Mouse (Mus musculus) spleen, embryonic (tissue): ENCODE results near the gene Rarres1.

Experiments used
- CTCF ChIA-PET: fragments of 350-600 bp; sonication (Branson Sonifier 250); formaldehyde crosslinking; loops from one replicate; lab custom pipeline; 2022; lab: Charles Lee

Gene Rarres1

DNA sequence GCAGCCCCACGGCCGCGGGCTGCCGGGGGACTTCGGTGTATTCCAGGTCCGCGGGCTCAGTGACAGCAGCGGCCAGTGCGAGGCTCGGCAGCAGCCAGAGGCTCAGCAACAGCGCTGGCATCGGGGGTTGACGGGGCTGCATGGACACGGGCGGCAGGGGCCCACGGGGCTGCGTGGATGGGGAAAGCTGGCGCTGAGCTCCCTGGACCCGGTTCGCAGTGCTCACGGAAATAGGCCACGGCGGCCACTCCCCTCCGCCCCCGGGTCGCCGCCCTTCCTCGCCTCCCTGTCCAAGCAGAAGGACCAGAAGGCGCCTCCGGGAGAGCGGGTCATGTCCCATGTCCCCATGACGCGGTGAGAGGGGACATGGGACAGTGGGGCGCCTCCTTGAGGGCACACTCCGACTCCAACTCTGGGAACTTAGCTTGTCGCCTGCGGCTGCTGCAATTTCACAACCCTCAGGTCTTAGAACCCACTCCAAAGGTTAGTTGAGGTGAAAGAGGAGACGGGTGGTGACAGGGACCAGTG is at the start of gene Rarres1:
Rarres1 (minus strand) TSS at position 250 of the 528 bp plus-strand sequence.
- CTCF ChIA-PET = interaction anchor here (1.1 to 1.2 kb wide), 2 partner anchors 10 to 85 kb away, joined by 3 to 6 read pairs; partner anchors contain the start of gene Gfm1

DNA sequence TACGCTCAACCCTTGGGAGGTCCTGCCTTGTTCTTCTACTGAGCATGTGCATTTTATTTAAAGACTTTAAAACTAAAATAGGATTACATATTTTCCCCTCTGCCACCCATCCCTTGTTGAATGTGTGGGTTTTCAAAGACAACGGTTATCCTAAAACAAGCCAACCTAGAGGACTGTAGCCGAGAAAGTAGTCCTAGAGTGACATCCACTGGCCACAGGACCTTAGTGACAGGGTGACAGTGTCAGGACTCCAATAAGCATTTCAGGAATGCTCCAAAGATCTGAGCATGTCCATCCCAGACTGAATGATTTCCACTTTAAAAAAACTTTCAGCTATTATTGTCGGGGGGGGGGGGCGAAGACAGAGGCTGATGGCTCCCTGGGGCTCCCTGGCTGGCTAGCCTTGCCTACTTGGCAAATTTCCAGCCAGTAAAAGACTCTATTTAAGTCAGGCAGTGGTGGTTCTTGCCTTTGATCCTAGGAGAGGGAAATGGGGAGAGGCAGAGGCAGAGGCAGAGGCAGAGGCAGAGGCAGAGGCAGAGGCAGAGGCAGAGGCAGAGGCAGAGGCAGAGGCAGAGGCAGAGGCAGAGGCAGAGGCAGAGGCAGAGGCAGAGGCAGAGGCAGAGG is 49.5 kb upstream of the Rarres1 start:
- CTCF ChIA-PET = interaction anchor here (0.6 to 1.2 kb wide), 3 partner anchors 48 to 53 kb away, joined by 4 to 8 read pairs (median 5); no protein-coding TSS in a partner anchor

DNA sequence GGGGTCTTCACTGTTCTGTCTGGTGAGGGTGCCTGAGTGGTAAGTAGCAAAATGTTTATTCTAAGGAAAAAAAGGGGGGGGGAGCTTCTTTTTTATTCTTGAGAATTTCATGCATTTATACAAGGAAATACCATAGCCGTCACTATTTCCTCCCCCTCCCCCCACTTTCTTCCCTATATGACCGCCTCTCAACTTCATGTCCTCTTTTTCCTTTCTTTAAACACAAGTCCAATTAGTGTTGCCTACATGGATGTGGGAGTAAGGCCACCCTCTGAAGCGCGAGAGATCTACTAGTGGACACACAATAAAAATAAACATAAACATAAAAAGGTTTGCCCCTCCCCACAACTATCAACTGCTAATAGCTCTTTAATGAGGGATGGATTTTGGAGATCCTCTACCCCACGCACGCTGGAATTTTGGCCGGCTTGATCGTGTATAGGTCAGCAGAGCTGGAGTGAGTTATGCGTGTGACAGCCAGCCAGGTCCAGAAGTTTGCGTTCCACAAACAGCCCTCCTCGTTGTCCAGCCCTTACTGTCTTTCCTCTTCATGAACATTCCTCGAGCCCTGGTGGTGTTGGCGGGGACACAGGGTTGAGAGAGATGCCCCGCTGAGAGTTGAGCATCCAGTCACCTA is 42.5 kb upstream of the Rarres1 start:
- CTCF ChIA-PET = interaction anchor here (1.1 kb wide), 1 partner anchor 45 kb away, joined by 4 read pairs; no protein-coding TSS in a partner anchor

DNA sequence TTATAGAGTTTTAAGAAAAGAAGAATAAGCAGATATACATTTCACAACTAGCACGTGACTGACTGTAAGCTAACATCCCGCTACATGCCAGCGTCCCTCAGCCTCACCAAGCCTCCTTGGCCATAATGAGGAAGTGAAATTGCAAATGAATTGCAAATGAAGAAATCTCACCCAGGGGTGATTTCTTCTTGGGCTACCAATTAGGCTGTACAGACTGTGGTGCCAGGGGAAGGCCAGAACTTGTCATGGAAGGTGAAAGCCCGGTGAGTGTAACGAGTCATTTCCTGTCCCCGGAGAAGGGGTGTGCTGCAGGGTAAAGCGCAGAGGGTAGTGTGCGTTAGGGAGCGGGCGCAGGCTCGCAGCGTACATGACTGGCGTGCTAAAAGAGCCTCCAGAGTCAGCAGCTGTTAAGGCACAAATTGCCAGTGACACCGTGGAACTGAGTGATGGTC is 41.9 kb upstream of the Rarres1 start:
- CTCF ChIA-PET = interaction anchor here (1.1 kb wide), 1 partner anchor 44 kb away, joined by 4 read pairs; no protein-coding TSS in a partner anchor

DNA sequence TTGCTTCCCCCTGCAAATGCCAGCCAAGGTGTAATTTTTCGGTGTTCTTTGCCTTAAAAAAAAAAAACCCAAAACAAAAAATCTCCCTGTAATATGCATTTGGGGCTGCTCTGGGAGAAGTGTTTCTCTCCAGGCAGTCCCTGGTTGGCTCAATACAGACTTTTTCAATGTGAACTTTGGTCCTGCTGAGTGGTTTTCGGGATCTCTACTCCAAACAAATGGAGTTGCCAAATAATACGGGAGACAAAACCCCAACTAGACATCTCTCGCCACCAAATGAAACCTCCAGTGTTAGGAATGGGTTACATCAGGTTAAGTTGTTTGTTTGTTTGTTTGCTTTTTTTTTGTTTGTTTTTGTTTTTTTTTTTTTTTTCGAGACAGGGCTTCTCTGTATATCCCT is 39.9 kb upstream of the Rarres1 start:
- CTCF ChIA-PET = interaction anchor here (0.7 kb wide), 1 partner anchor 32 kb away, joined by 3 read pairs; no protein-coding TSS in a partner anchor

DNA sequence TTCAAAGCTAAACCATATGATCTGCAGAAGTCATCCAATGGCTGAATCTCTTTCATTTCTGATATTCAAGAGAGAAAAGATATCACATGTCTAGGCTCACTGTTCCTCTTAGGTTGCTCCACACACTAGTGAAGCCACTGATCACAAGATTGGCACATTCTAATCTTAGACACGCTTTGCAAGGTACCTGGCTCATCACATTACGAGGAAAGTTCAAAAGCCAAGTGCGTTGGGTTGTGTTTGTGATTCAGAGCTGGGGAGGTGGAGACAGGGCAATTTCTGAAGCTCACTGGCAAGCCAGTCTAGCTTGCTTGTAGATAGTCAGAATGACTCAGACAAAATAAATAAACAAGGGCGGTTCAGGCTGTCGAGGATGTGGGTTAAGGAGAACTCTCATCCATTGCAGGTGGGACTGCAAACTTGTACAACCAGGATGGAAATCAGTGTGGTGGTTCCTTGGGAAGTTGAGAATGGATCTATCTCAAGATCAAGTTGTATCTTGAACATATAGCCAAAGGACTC is 38.7 kb upstream of the Rarres1 start:
- CTCF ChIA-PET = interaction anchor here (0.6 kb wide), 1 partner anchor 51 kb away, joined by 7 read pairs; no protein-coding TSS in a partner anchor

DNA sequence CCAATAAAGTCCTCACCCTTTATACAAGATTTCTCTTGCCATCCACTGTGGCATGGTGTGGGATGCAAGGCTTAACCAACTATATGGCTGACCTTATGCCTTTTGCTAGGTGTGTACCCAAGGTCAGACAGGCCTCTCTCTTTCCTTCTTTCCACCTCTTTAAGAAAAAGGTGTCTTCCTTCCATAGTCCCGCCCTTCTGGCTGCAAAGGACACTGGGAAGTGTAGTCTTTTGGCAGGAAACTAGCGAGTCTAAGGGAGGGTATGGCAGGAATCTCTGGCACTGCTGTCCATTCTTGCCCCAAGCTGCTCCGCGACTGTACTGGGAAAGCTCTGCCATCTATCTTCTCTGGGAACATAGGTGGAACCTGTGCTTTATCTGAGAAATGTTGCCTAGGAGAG is 38.0 kb upstream of the Rarres1 start:
- CTCF ChIA-PET = no interaction called here

DNA sequence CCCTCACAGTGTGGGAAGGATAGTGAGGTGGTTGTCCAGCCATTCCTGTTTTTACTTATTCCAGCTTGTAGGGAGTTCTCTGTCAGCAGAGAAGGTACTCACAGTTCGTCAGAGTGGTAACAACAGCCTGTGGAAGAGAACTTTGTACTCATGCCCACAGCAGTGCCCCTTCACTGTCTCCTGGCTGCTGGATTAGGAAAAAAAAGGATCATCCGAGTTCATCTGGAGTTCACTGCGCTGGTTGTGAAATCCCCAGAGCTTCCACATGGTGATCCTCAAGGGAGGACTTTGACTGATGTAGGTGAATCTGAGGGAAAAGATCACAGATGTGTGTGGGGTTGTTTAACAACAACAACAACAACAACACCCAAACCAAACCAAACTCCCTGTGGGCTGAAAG is 35.9 kb upstream of the Rarres1 start:
- CTCF ChIA-PET = no interaction called here

DNA sequence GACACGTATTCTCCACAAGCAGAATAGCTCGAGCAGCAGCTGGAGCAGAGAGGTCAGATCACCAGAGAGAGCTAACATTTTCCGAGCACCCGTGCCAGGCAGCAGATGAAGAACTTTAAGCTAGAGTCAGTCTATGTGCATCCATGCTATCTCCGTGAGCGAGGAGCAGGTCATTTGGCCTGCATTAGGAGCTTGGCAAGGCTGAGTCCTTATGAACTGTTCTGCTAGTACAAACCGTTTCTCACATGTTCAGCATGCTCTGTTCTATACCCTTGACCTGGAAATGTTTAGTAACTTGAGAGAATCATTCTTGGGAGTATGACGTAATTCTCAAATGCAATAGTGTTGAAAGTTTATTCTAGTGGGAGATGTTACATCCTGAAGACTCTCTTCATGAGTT is 28.3 kb upstream of the Rarres1 start:
- CTCF ChIA-PET = no interaction called here

DNA sequence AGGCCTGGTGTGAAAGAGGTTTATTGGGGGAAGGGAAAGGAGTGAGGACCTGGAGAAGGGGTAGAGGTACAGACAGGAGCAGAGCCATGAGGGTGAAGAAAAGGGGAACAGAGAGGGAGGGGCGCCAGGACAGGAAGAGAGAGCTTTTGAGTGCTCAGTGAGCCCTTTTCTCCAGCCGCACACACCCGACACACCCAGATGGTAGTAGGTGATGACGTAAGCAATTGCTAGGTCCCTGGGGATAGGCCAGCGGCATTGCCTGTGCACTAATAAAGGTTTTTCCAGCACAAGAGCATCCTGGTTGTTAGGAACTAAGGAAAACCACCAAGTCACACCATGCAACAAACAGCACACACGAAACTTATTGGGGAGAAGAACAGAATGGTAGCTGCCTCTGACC is 9.4 kb upstream of the Rarres1 start:
- CTCF ChIA-PET = interaction anchor here (1.3 kb wide), 1 partner anchor 9 kb away, joined by 3 read pairs; the partner anchor contains the start of gene Rarres1

DNA sequence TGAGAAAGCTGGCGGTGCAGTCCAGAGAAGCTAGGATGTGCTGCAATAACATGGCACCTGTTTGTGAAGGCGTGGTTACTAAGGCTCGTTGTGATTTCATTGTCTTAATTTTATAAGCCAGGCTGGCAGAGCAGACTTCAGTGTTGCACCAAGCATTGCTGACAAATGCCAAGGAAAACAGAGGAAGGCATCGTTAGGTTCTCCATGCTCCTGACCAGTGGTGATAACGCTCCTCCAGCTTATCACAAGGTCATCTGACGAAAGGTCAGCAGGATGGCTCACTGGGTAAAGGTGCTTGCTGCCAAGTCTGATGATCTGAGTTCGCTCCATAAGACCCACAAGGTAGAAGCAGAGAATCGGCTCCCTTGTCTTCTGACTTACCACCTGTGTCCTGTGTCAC is 7.4 kb upstream of the Rarres1 start:
- CTCF ChIA-PET = no interaction called here

DNA sequence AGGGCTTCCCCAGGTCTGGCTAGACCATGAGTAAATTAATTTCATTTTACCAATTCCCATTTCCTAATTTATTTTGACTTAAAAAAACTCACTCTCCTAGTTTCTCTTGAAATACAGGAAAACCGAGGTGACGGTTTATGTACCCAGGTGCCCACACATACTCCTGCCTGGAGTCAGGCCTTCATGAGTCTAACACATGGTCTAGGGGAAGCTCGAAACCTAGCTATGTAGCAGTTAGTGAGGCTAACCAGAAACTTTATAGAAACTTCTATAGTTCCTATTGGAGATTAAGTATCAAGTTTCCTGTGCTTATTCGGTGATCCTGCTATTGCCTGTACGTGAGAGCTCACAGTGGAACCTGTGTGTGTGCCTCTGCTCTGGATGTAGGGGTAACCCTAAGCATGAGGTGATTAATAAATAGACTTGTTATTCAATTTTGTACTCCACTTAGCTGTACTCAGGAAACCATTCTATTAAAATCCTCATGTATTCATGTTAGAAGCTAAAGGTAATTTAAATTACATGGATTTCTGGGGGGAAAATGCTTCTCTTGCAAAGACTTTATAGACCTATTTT is 5.3 kb upstream of the Rarres1 start:
- CTCF ChIA-PET = no interaction called here

DNA sequence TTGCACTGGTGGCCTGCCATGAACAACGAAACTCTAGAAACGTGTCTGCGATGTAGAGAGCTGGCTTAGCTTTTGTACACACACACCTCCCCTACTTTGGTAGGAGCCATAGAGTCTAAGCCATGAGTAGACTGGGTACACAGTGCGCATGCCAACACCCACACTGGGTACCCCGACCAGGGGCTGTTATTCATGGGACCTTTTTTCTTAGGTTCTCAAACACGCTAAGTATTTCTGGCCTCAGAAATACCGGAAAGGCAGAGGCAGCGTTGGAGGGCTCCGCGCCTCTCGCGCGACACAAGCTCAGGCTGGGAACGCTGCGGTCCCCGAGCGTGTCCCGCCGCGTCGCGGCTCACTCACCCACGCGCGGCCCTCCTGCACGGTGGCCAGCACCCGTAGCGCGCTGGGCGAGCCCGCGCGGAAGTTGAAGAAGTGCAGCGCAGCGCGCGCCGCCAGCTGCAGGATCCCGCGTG is 486 bp downstream of the Rarres1 start:
- CTCF ChIA-PET = interaction anchor here (1.1 to 1.2 kb wide), 2 partner anchors 10 to 85 kb away, joined by 3 to 6 read pairs; partner anchors contain the start of gene Gfm1

DNA sequence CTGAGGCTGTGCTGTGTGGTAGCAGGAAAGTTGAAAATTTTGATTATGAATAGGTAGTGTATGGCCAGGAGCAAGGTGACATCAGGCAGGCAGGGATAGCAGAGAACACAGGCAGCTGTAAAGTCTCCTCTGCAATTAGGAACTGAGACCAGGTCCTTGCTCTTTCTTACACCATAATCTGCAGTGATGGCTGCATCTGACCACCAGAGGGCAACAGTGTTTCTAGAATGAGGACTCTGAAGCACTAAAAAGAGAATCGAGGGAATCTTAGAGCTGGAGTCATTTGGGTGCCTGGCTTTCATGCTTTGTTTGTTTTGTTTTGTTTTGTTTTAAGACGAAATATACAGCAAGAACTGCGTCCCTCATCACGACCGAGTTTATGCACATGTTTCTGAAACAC is 2.5 kb downstream of the Rarres1 start:
- CTCF ChIA-PET = interaction anchor here (0.6 to 1.5 kb wide), 5 partner anchors 45 to 1530 kb away, joined by 3 to 12 read pairs (median 4); no protein-coding TSS in a partner anchor

DNA sequence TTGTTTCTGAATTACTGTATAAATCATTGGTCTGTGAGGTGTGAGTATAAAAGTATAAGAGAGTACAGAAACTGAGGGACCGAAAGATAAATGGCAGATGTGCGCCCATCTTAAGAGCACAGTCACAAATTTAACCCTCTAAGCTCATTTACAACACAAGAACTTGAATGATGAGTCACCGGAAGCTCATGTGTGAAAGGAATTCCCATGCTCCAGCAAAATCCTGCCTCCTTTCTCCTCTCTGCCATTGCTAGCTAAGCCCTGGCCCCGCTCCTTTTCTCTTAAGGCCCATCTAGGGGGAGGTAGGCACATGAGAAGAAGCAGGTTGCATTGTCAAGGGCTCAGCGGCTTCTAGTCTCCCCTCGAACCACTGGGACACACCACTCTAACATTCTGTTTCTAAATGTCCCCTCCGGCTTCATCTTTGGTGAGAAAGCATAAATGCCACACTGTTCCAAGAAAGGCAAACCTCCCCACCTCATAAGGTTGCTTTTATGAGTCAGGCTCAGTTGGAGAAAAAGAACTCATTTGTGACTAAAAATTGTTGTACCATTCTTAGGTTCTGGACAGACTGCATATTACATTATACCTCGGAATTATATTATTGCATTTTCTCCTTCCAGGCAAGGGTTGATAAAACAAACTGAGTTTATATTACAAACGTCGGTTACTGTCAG is 7.0 kb downstream of the Rarres1 start:
- CTCF ChIA-PET = no interaction called here

DNA sequence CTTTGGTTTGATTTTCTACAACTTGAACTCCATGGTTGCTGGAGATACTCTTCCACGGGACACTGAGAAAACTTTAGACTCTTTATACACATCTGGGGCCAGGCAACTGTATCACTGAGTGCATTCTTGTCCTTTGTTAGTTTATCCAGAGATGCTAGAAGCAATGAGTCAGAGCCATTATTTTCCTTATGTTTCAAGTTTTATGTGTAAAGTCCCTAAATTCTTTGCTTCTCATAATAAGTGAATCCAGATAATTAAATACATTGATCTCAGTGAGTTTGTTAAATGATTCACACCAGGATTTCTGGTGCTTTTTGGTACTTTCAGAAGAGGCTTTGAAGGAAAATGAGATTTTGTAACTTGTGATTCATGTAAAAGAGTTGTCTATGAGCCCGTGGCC is 10.0 kb downstream of the Rarres1 start:
- CTCF ChIA-PET = no interaction called here

DNA sequence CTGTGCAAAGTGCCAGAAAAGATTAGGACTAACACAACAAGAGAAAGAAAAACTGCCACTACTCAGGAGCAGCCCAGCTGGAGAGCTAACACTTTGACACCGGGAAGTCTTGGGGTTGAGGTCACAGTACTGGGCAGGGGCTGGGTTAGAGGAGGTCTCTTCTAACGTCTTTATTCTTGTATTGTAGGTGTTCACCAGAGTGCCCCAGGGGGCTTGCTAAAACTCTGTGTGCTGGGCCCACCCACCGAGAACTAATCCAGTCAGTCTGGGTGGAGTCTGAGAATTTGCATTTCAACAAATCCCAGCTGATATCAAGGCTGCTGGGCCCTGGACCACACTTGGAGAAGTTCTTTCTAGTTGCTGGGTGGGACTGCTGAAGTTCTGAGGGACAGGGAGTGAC is 11.4 kb downstream of the Rarres1 start:
- CTCF ChIA-PET = no interaction called here

DNA sequence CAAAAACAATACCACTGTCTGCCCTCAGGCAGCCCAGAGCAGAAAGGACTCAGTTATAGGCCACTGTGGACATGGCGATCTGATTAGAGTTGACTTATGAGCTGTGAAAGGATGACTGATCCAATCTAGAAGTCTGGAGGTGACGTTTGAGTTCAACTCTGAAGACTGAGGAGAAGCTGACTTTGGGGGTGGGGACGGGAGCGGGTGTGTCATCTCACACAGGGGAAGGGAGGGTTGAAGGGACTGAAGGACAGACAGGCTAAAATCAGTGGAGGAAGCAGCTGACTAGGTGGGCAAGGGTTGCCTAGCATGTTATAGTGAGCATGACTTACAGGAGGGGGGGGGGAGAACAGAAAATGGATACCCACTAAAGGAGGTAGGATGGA is 15.9 kb downstream of the Rarres1 start:
- CTCF ChIA-PET = no interaction called here

DNA sequence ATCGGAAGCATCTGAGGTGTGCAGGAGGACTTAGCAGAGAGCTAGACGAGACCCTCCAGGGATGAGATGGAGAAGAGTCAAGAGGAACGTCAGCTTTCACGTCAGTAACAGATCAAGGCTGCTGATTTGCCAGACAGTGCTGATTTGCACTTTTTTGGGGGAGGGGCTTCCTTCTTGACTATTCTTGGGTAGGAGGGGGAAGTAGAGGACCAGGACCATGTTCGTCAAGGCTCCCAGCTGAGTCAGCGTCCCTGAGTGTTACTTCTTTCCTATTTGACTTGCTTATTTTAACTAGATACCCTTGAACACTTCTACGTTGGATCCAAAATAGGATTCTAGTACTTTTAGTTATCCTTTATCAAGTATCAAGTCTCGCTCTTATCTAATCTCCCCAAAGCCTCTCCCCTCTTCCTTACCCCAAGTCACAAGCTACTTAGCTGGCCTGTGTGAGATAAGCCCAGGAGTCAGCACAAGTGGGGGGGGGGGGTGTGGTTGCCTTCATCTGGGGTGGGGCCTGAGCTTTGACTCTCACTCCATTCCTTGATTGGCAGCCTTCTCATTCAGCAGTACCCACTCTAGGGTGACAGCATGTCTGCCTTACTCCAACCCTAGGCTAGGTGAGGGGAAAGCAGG is 16.4 kb downstream of the Rarres1 start:
- CTCF ChIA-PET = no interaction called here

DNA sequence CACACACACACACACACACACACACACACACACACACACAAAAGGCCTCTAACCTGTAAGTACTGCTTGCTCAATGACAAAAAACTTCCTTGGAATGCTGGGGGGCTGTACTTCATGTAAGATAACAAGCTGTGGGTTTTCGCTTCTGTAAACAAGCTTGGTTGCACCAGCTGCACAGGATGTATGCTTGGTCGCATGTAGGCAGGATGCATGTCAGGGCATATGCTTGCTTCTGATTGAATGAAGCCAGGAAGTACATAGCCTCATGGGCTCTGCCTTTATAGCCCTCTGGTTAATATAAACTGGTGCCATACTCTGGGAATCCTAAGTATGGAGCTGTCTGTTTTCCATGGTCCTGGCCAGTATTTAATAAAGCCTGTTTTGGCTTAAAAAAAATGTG is 17.3 kb downstream of the Rarres1 start:
- CTCF ChIA-PET = no interaction called here

DNA sequence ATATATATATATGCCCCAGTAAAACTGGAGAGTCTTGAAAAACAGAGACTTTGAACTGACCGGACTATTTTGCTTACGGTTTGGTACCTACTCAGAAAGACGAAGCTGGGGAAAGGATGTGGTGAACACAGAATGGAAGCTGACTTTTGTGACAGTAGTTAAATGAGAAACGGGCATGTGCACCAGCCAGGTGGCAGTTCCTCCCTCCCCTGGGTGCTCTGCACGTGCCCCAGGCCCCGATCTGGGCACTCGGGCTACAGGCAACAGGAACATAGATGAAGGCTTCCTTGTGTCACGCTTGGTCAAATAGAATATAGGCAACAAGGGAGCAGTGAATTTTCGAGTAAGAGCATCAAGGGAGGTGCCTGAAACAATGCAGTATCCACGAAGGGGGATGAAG is 19.0 kb downstream of the Rarres1 start:
- CTCF ChIA-PET = no interaction called here
